Mouse (Mus musculus) kidney, adult 2 months (tissue): ENCODE data around the gene Astn2.

Experiments
- CTCF ChIP-seq: fragments of 200-500 bp; conservative IDR thresholded peaks from 2 replicates; pipeline ENCODE4 v1.5.1; 2011; ENCODE audit warnings: low read depth, mild to moderate bottlenecking, control low read depth, low read length, moderate library complexity, mixed read lengths; ENCODE audit not compliant: insufficient read depth, insufficient read length
- POLR2A ChIP-seq: fragments of 200-500 bp; IDR thresholded peaks from one replicate; pipeline ENCODE4 v1.6.1; 2011; ENCODE audit warnings: low read depth, low read length, control low read depth

DNA sequence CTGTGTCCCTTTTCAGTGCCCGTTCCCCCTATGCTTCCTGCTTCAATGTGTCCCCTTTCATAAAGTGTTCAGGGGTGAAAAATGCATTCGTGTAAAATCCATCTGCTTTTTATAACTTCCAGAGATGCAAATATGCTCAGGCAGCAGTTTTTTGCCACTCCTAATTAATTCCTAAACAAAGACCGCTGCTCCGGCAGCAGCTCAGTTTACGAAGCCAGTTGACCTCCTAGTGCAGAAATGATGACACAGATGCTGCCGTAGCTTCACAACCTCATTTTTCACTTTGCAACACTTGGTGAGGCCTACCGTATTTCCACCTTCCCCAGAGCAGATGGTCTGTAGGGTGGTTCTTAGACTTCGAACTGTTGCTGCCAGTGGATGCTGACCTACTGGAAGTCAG, 155.9 kb downstream of the Astn2 start:
- no peak for TF ChIP-seq CTCF
- no peak for TF ChIP-seq POLR2A
